Comparison of ENCODE assay signal across 20 mouse cellular contexts in the genomic region with DNA sequence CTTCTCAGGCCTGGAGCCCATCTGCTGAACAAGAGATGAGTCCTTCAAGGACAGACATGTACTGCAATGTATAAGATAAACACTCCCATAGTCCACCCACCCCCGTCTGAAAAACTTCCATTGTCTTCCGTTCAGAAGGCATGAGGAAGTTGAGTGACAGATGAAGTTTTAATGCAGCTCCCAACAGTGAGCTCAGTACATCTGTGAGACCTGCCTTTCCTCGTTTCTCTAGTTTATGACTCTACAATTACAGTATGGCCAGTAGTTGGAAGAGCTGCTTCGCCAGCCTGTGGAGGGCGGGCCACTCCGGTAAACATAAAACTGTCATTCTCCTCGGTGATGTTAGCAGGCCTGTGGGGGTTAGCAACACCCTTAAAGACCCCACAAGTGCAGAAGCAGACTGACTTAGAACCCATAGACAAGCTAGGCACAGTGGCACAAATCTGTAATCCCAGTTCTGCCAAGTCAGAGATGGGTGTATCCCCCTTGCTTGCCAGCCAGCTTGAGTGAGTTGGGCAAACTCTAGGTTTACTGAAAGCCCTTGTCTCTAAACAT.
"Had no signal": no experiment of that assay in that cellular context is flagged by ENCODE, and none has a peak within 500 bp of the region (broad histone marks: within the 10 kb centered on the region; RNA-seq: fewer than 3 reads in every experiment).

No protein-coding gene starts in this region.

- ATAC-seq: inflammation-experienced regulatory T-cells, adult 6 months; midbrain, embryonic 13.5 days; midbrain, embryonic 16.5 days had no signal

- H3K4me3 ChIP-seq: layer of hippocampus, adult 2 months; lung, embryonic 15.5 days; megakaryocyte, embryonic 14.5 days; midbrain, embryonic 10.5 days; midbrain, embryonic 13.5 days; stomach, embryonic 15.5 days had no signal

- H3K9me3 ChIP-seq: lung, embryonic 15.5 days; midbrain, embryonic 10.5 days; midbrain, embryonic 13.5 days; stomach, embryonic 15.5 days had no signal

- H3K9ac ChIP-seq: liver, embryonic 14.5 days; liver, postnatal 0 days; lung, embryonic 15.5 days; midbrain, embryonic 13.5 days; stomach, embryonic 15.5 days had no signal

- H3K36me3 ChIP-seq: lung, embryonic 15.5 days; midbrain, embryonic 10.5 days; midbrain, embryonic 13.5 days; stomach, embryonic 15.5 days had no signal

- H3K4me2 ChIP-seq: lung, embryonic 15.5 days; midbrain, embryonic 13.5 days; stomach, embryonic 15.5 days had no signal

- DNase-seq: kidney, adult 2 months; kidney, postnatal 25 days; layer of hippocampus, adult 9-11 months; liver, postnatal 0 days; lung, postnatal 10 days; lung, postnatal 4 days; right cerebral cortex, adult 18-20 months; right cerebral cortex, postnatal 25 days; spleen, adult 18-20 months; thymus, postnatal 25 days had no signal

- H3K27ac ChIP-seq: kidney, postnatal 0 days; layer of hippocampus, adult 2 months; liver, embryonic 14.5 days; lung, embryonic 15.5 days; midbrain, embryonic 10.5 days; midbrain, embryonic 13.5 days; stomach, embryonic 15.5 days had no signal

- H3K27me3 ChIP-seq: lung, embryonic 15.5 days; midbrain, embryonic 13.5 days; stomach, embryonic 15.5 days had no signal

- H3K4me1 ChIP-seq: midbrain, embryonic 13.5 days; stomach, embryonic 15.5 days had no signal
